Mouse (Mus musculus) common myeloid progenitor, adult 5-6 weeks (primary cell): ENCODE data around the gene Lhx3. TPM values are rescaled to one million over a fixed set of nuclear protein-coding genes. Genes with fewer than 3 reads are reported as not detected.

ENCODE experiments used
- ATAC-seq: replicated peaks from 2 replicates; pipeline ENCODE4 v1.8.0; 2016; ENCODE audit warnings: low read depth, mild to moderate bottlenecking, moderate TSS enrichment, inconsistent platforms; ENCODE audit not compliant: poor library complexity, severe bottlenecking
- total RNA-seq: library from RNA; stranded (forward); fragments of 200-1000, 187-1606 nt; gene quantifications from 2 replicates; pipeline ENCODE4 v1.2.3, GENCODE M21; 2017

The Lhx3 gene
- total RNA-seq, 1 experiment from 2014 or later, result not detected

DNA sequence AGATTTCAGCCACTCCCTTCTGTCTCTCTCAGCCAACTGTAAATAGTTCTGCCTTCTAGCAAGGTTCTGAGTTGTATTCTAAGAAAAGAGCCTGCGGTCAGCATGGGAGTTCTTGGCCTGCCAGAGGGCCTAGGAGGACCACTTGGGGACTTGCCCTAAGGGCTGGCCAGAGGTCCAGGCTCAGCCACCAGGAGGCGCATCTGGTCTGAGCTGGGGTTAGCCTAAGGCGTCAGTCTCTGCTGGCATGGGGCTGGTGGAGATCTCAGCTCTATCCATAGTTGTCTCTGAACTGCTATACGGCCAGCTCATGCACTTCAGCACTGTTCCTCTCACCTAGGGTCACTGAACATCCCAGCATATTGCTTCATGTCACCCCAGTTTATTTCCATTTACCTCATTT lies 54.8 kb downstream of the Lhx3 start:
- ATAC-seq, result peak; percentile 46; the same call in 1 of the 2 replicates

Other genes starting within 250 kb of the Lhx3 start
- gene Camsap1, start 225.0 kb downstream of the Lhx3 start, total RNA-seq, result 46.6 and 58.5 TPM in 2 replicates
- 69.9 and 79.7 TPM in 2 replicates for gene Ubac1, start 186.5 kb downstream of the Lhx3 start, total RNA-seq
- gene Nacc2, start 85.1 kb downstream of the Lhx3 start, total RNA-seq, result 0.87 and 4.1 TPM in 2 replicates
- gene Qsox2, start 29.2 kb upstream of the Lhx3 start, total RNA-seq, result 5.4 and 6.9 TPM in 2 replicates
- not detected in 2 replicates for gene Ccdc187, start 86.3 kb upstream of the Lhx3 start, total RNA-seq
- 14.4 and 23.8 TPM in 2 replicates for gene Gpsm1, start 107.2 kb upstream of the Lhx3 start, total RNA-seq
- gene Dnlz, start 143.8 kb upstream of the Lhx3 start, total RNA-seq, result 7.1 and 9.1 TPM in 2 replicates
- gene Card9, start 152.6 kb upstream of the Lhx3 start, total RNA-seq, result 41.9 and 46.4 TPM in 2 replicates
- 45.1 TPM in 2 replicates for gene Snapc4, start 172.4 kb upstream of the Lhx3 start, total RNA-seq
- 32.6 and 33.2 TPM in 2 replicates for gene Entr1, start 181.0 kb upstream of the Lhx3 start, total RNA-seq
- gene Pmpca, start 181.1 kb upstream of the Lhx3 start, total RNA-seq, result 66.4 and 72.9 TPM in 2 replicates
- gene Inpp5e, start 200.9 kb upstream of the Lhx3 start, total RNA-seq, result 8.5 and 15.6 TPM in 2 replicates
- 20.1 and 44.2 TPM in 2 replicates for gene Sec16a, start 236.9 kb upstream of the Lhx3 start, total RNA-seq